Mouse (Mus musculus) liver (tissue): Measurements from ENCODE around the gene Itgb8.

ENCODE experiments used
- DNase-seq: peaks from one replicate; pipeline ENCODE4 v3.0.0-alpha.2; 2020; ENCODE audit warnings: mixed read lengths

Itgb8 gene

GRCm38 (mm10) chr12:119207464-119207801 is 31.2 kb downstream of the Itgb8 start:
- DNase-seq = no peak

GRCm38 (mm10) chr12:119206711-119207463 is 31.7 kb downstream of the Itgb8 start:
- no peak for DNase-seq

GRCm38 (mm10) chr12:119204411-119204810 is 34.2 kb downstream of the Itgb8 start:
- no peak for DNase-seq

GRCm38 (mm10) chr12:119202766-119203165 is 35.8 kb downstream of the Itgb8 start:
- no peak for DNase-seq

- DNase-seq = no peak
Observed at GRCm38 (mm10) chr12:119195145-119195544, 43.5 kb downstream of the Itgb8 start.

GRCm38 (mm10) chr12:119189814-119190213 is 48.8 kb downstream of the Itgb8 start:
- no peak for DNase-seq

GRCm38 (mm10) chr12:119185441-119185840 is 53.2 kb downstream of the Itgb8 start:
- no peak for DNase-seq

- DNase-seq = no peak
Observed at GRCm38 (mm10) chr12:119182215-119182924, 56.2 kb downstream of the Itgb8 start.

- no peak for DNase-seq
Observed at GRCm38 (mm10) chr12:119176017-119176416, 62.6 kb downstream of the Itgb8 start.

- DNase-seq = no peak
Observed at GRCm38 (mm10) chr12:119169828-119170539, 68.6 kb downstream of the Itgb8 start.

- no peak for DNase-seq
Observed at GRCm38 (mm10) chr12:119169143-119169542, 69.5 kb downstream of the Itgb8 start.

- no peak for DNase-seq
Observed at GRCm38 (mm10) chr12:119165115-119165514, 73.5 kb downstream of the Itgb8 start.

- no peak for DNase-seq
Observed at GRCm38 (mm10) chr12:119164672-119165071, 73.9 kb downstream of the Itgb8 start.

- no peak for DNase-seq
Observed at GRCm38 (mm10) chr12:119164176-119164575, 74.4 kb downstream of the Itgb8 start.

GRCm38 (mm10) chr12:119160786-119161185 is 77.8 kb downstream of the Itgb8 start:
- no peak for DNase-seq

GRCm38 (mm10) chr12:119159254-119159933 is 79.2 kb downstream of the Itgb8 start:
- no peak for DNase-seq

GRCm38 (mm10) chr12:119157686-119158085 is 80.9 kb downstream of the Itgb8 start:
- DNase-seq = no peak

GRCm38 (mm10) chr12:119157068-119157467 is 81.5 kb downstream of the Itgb8 start:
- no peak for DNase-seq

GRCm38 (mm10) chr12:119155566-119155965 is 83.0 kb downstream of the Itgb8 start:
- no peak for DNase-seq

GRCm38 (mm10) chr12:119150956-119151355 is 87.6 kb downstream of the Itgb8 start:
- DNase-seq = no peak

- no peak for DNase-seq
Observed at GRCm38 (mm10) chr12:119147753-119148152, 90.8 kb downstream of the Itgb8 start.

- DNase-seq = no peak
Observed at GRCm38 (mm10) chr12:119146031-119146430, 92.6 kb downstream of the Itgb8 start.

- DNase-seq = no peak
Observed at GRCm38 (mm10) chr12:119137946-119138345, 100.7 kb downstream of the Itgb8 start.
